Mouse (Mus musculus) megakaryocyte, embryonic 14.5 days (primary cell): ENCODE measurements around the gene H1foo.

ENCODE experiments used
- FLI1 ChIP-seq: IDR thresholded peaks from 2 replicates; pipeline ENCODE4 v1.6.1; 2012; ENCODE audit warnings: low read length, inconsistent platforms, mixed read lengths
- GATA1 ChIP-seq: IDR thresholded peaks from 3 replicates; pipeline ENCODE4 v1.6.1; 2012; ENCODE audit warnings: mixed read lengths, low read length, inconsistent platforms, borderline replicate concordance

GRCm38 (mm10) chr6:115905568-115905967 lies 39.2 kb upstream of the H1foo start:
- TF ChIP-seq GATA1 (no peak), FLI1 (no peak)
